Mouse (Mus musculus) intestine, embryonic 14.5 days (tissue): ENCODE measurements around the gene Pnpla1. TPM values are rescaled to one million over a fixed set of nuclear protein-coding genes. Genes with fewer than 3 reads are reported as not detected.

Source experiments
- ATAC-seq: fragments of 200-750 bp; cut with Nextera tagmentation; replicated peaks from 2 replicates; pipeline ENCODE4 v1.8.0; 2017; ENCODE audit warnings: low read depth, moderate number of reproducible peaks, moderate TSS enrichment, moderate library complexity; ENCODE audit not compliant: low FRiP score, low TSS enrichment
- DNase-seq: peaks from one replicate; pipeline ENCODE4 v3.0.0-alpha.2; 2018; ENCODE audit warnings: low spot score
- H3K27ac ChIP-seq: fragments of 300-500 bp; sonication (generic); 2 replicates; pipeline ENCODE4 v1.5.1; 2014; ENCODE audit warnings: low read depth, mild to moderate bottlenecking, control low read depth
- H3K27me3 ChIP-seq: fragments of 300-500 bp; sonication (generic); replicated peaks from 2 replicates; pipeline ENCODE4 v1.6.1; 2014; ENCODE audit warnings: low read length, control low read depth; ENCODE audit not compliant: control insufficient read depth, insufficient read depth
- H3K36me3 ChIP-seq: fragments of 300-500 bp; sonication (generic); 2 replicates; pipeline ENCODE4 v1.6.1; 2014; ENCODE audit warnings: low read length, control low read depth; ENCODE audit not compliant: control insufficient read depth, insufficient read depth
- H3K4me1 ChIP-seq: fragments of 300-500 bp; sonication (generic); replicated peaks from 2 replicates; pipeline ENCODE4 v1.6.1; 2014; ENCODE audit warnings: low read length, control low read depth, mixed read lengths; ENCODE audit not compliant: control insufficient read depth, insufficient read depth
- H3K4me2 ChIP-seq: fragments of 300-500 bp; sonication (generic); 2 replicates; pipeline ENCODE4 v1.6.1; 2014; ENCODE audit warnings: low read length
- H3K4me3 ChIP-seq: fragments of 300-500 bp; sonication (generic); 2 replicates; pipeline ENCODE4 v1.5.1; 2014; ENCODE audit warnings: low read depth, low read length, control low read depth, mixed read lengths
- H3K9ac ChIP-seq: fragments of 300-500 bp; sonication (generic); 2 replicates; pipeline ENCODE4 v1.6.1; 2014; ENCODE audit warnings: mild to moderate bottlenecking, low read length
- H3K9me3 ChIP-seq: fragments of 300-500 bp; sonication (generic); 2 replicates; pipeline ENCODE4 v1.6.1; 2016; ENCODE audit warnings: low read length, control low read depth; ENCODE audit not compliant: control insufficient read depth
- WGBS: fragments of 180-500 bp; shearing (Covaris S2); extraction: QIAGEN DNeasy Blood & Tissue Kit; methylation state at CpG from one replicate; pipeline ENCODE4 v1.1.7; 2014; 5-methylcytosine and 5-hydroxymethylcytosine counted together
- polyA plus RNA-seq: library from polyadenylated mRNA; unstranded; fragments of >200 nt; fragmentation: Nextera tagmentation; extraction: Ambion mirVana; gene quantifications from 2 replicates; pipeline ENCODE4 v1.2.1, GENCODE M21; 2014

Gene Pnpla1
- polyA plus RNA-seq, 1 experiment from 2014 or later: 0.76 TPM

DNA sequence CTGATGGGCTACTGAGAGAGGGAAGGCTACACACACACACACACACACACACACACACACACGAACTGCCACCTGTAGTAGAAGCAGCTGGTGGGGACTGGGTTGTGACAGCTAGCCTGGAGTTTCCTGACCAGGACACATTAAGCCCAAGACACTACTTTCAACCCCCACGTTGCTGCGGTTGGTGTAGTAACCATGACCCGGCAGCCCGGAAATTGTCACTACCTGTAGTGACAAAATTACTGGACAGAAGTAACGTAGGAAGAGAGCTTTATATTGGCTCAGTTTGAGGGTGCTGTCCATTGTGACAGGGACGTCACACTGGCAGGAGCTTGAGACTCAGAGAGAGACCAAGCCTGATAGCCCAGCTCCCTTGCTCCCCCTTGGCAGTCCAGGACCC, 14.1 kb downstream of the Pnpla1 start:
- no peaks in the 10 kb centered on the region for H3K36me3 ChIP-seq
- H3K4me1 ChIP-seq: peaks cover 5% of the 10 kb centered on the region; the same call in 1 of the 2 replicates
- 87% methylated on average over 7 of the region's 7 CpGs for WGBS
- H3K4me2 ChIP-seq: no peak overlapping the region
- no peak overlapping the region for H3K4me3 ChIP-seq
- H3K9me3 ChIP-seq: no peaks in the 10 kb centered on the region
- DNase-seq (no peak), ATAC-seq (no peak)
- H3K27me3 ChIP-seq: no peaks in the 10 kb centered on the region
- no peak overlapping the region for H3K27ac ChIP-seq
- H3K9ac ChIP-seq: no peak overlapping the region

DNA sequence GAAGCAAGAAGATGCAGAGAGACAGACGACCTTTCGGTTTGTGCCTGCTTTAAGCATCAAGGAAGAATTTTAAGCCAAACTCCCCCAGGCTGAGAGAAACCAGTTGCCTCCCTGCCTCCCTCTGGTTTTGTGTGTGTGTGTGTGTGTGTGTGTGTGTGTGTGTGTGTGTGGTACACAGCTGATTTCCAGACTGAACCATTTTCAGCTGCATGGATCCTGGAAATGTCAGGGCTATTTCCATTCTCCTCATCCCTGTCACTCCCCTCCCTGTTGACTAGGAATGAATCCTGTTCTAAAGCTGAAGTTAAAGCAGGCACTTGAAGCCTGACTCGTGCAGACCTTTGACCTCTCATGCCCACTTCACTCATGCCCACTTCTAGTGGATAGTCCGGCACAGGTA, 16.0 kb downstream of the Pnpla1 start:
- H3K27ac ChIP-seq: no peak overlapping the region
- peaks cover 5% of the 10 kb centered on the region; the same call in 1 of the 2 replicates for H3K4me1 ChIP-seq
- WGBS: 79% methylated on average over 4 of the region's 4 CpGs

DNA sequence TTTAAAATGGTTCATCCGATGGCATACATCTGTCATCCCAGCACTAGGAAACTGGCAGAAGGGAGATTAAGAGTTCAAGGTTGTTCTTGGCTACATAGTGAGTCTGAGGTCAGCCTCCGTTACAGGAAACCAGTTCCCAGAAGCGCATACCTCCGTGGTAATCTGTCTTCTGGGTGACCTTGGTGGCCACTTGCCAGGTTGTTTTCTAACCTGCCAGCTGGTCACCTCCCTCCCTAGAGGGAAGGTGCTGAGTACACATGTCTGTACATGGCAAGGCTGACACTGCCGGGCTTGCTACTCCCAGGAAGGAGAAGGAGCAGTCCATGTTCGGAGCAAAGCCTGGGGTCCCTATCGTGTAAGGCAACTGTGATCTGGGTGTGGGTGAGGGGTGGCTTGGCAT, 16.6 kb downstream of the Pnpla1 start:
- H3K4me1 ChIP-seq: peaks cover 5% of the 10 kb centered on the region; the same call in 1 of the 2 replicates
- no peak overlapping the region for H3K4me2 ChIP-seq
- no peaks in the 10 kb centered on the region for H3K9me3 ChIP-seq
- no peak overlapping the region for H3K4me3 ChIP-seq
- ATAC-seq (no peak), DNase-seq (no peak)
- no peaks in the 10 kb centered on the region for H3K36me3 ChIP-seq
- no peaks in the 10 kb centered on the region for H3K27me3 ChIP-seq
- H3K9ac ChIP-seq: no peak overlapping the region
- H3K27ac ChIP-seq: no peak overlapping the region
- 65% methylated on average over 7 of the region's 7 CpGs for WGBS

More for the DNA sequence above, 16.0 kb downstream of the Pnpla1 start:
- Histone ChIP-seq H3K9ac (no peak overlapping the region), H3K27me3 (no peaks in the 10 kb centered on the region), H3K4me2 (no peak overlapping the region), H3K4me3 (no peak overlapping the region), H3K36me3 (no peaks in the 10 kb centered on the region), H3K9me3 (no peaks in the 10 kb centered on the region)
- DNase-seq: no peak
- no peak for ATAC-seq

DNA sequence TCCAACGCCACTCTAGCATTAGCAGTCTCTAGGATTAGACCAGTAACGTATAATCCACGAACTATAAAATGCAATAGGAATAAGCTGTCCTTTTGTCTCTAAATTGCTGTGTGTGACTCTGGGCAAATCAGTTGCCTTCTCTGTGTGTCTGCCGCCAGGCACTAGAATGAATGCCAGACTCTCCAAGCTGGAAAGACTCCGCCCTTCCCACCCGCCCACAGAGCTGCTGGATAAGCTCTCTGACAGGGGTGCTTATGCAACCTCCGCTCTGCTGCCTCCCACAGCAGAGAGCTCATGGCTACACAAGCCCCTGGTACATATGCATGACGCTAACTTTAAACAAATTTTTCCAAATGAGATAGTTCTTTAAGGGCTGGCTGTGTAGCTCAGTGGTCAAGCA, 17.1 kb downstream of the Pnpla1 start:
- 0 out of 2 replicates have a peak, but pooled peaks cover 5% of the 10 kb centered on the region for H3K4me1 ChIP-seq
- no peak overlapping the region for H3K27ac ChIP-seq
- H3K36me3 ChIP-seq: no peaks in the 10 kb centered on the region
- ATAC-seq (no peak), DNase-seq (peak; percentile 69)
- no peak overlapping the region for H3K9ac ChIP-seq
- WGBS: 38% methylated on average over 8 of the region's 8 CpGs
- H3K27me3 ChIP-seq: no peaks in the 10 kb centered on the region
- no peaks in the 10 kb centered on the region for H3K9me3 ChIP-seq
- H3K4me2 ChIP-seq: no peak overlapping the region
- H3K4me3 ChIP-seq: no peak overlapping the region

DNA sequence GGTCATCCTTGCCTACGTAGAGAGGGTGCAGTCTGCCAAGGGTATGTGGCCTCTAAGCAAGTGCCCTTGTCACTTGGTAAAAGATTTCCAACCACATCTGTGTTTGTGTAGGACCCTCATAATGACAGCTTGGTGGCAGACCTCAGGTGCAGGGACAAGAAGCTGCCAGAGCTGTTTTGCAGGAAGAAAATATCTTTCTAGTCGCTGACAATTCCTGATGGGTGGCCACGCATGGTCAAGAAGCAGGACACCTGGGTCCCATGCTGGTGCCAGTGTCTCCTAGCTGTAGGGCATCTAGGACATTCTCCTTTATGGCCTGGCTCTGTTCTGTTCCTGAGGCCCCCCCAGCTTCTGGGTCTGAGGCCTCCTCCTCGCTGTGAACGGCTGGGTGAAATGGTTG, 18.1 kb downstream of the Pnpla1 start:
- H3K9ac ChIP-seq: no peak overlapping the region
- WGBS: 71% methylated on average over 5 of the region's 5 CpGs

DNA sequence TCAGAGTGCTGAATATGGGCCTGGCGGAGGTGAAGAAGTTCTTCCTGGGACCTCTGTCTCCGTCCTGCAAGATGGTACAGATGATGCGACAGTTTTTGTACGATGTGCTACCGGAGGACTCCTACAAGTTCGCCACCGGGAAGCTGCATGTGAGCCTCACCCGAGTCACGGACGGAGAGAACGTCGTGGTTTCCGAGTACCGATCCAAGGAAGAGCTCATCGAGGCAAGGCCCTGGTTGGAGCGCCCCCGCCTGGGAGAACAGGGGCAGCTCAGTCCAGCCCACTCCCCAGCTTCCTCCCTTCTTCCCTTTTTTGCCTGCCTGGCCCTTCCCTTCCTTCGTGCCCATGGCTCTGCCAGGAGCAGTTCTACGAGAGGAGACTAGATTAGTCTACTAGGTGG, 18.6 kb downstream of the Pnpla1 start:
- peak overlapping the region; percentile 30 for H3K4me2 ChIP-seq
- ATAC-seq: 0 out of 2 replicates have a peak, but pooled peaks have one; percentile 10
- no peak for DNase-seq
- no peak overlapping the region for H3K9ac ChIP-seq
- H3K9me3 ChIP-seq: no peaks in the 10 kb centered on the region
- no peaks in the 10 kb centered on the region for H3K27me3 ChIP-seq
- 23% methylated on average over 19 of the region's 19 CpGs for WGBS
- no peaks in the 10 kb centered on the region for H3K36me3 ChIP-seq
- no peak overlapping the region for H3K4me3 ChIP-seq
- no peak overlapping the region for H3K27ac ChIP-seq
- H3K4me1 ChIP-seq: 0 out of 2 replicates have a peak, but pooled peaks cover 5% of the 10 kb centered on the region

More for the DNA sequence above, 18.1 kb downstream of the Pnpla1 start:
- Histone ChIP-seq H3K4me2 (no peak overlapping the region), H3K4me3 (no peak overlapping the region), H3K36me3 (no peaks in the 10 kb centered on the region), H3K4me1 (0 out of 2 replicates have a peak, but pooled peaks cover 5% of the 10 kb centered on the region), H3K27ac (no peak overlapping the region), H3K9me3 (no peaks in the 10 kb centered on the region), H3K27me3 (no peaks in the 10 kb centered on the region)
- ATAC-seq (no peak), DNase-seq (no peak)

DNA sequence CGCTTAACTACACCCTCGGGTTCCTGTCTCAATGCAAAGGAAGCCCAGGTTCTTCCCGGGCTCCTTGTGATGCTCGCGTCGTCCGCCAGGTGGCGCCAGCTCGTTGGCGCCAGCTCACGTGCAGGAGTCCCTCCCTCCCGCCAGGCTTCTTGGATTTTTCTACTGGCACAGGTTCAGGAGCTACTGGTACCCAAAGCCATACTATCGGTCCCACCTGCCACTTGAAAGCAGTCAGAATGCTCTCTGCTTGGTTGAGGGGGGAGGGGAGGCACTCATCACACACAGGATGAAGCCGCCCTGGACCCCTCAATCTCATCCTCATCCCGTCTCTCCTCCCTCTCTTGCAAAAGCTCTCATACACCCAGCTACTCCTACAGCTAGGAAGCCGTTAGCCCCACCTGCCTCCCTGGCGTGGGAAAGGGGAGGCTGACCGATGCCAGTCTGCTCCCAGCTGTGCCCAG, 21.8 kb downstream of the Pnpla1 start:
- 0 out of 2 replicates have a peak overlapping the region, but pooled peaks have one; percentile 16 for H3K4me2 ChIP-seq

DNA sequence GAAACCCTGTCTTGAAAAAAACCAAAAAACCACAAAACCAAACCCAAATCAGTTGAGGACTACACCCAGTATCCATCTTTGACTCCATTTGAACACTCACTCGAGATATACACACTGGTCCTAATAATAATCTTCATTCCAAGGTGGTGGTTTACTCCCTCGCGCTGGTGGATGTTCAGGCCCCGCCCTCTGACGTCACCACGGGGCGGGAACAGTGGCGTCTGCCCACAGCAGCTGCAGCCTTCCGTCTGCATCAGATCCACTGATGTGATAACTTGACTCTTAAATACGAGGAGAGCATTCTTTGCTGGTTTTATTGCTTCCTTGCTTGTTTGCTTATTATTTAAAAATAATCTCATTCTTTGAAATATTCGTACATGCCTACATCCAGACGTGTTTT, 24.1 kb downstream of the Pnpla1 start:
- H3K27ac ChIP-seq: no peak overlapping the region
- H3K36me3 ChIP-seq: no peaks in the 10 kb centered on the region
- H3K9ac ChIP-seq: no peak overlapping the region
- no peaks in the 10 kb centered on the region for H3K27me3 ChIP-seq
- no peak; the same call in 1 of the 2 replicates for ATAC-seq
- H3K4me1 ChIP-seq: peaks cover 9% of the 10 kb centered on the region
- H3K9me3 ChIP-seq: no peaks in the 10 kb centered on the region
- H3K4me2 ChIP-seq: peak overlapping the region; percentile 22; the same call in 1 of the 2 replicates
- DNase-seq: peak; percentile 77
- 3% methylated on average over 12 of the region's 12 CpGs for WGBS
- no peak overlapping the region for H3K4me3 ChIP-seq

More for the DNA sequence above, 21.8 kb downstream of the Pnpla1 start:
- Histone ChIP-seq H3K36me3 (no peaks in the 10 kb centered on the region), H3K27ac (no peak overlapping the region), H3K9me3 (no peaks in the 10 kb centered on the region), H3K9ac (no peak overlapping the region), H3K4me1 (peaks cover 14% of the 10 kb centered on the region), H3K4me3 (no peak overlapping the region), H3K27me3 (no peaks in the 10 kb centered on the region)
- ATAC-seq (peak; percentile 14; the same call in 1 of the 2 replicates), DNase-seq (peak; percentile 95)
- WGBS: 8% methylated on average over 18 of the region's 18 CpGs

DNA sequence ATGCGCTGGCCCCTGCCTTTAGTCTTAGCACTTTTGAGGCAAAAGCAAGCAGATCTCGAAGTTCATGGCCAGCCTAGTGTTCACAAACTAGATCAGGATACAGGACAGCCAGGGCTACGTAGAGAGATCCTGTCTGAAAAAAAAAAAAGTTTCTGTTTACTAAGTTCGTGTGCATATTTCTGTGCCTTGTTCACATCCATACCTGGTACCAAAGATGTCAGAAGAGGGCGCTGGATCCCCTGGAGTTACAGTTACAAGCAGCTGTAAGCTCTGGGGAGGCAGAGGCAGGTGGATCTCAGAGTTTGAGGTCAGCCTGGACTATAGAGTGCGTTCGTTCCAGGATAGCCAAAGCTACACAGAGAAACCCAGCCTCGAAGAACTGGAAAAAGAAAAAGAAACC, 24.6 kb downstream of the Pnpla1 start:
- Histone ChIP-seq H3K27me3 (no peaks in the 10 kb centered on the region), H3K4me2 (peak overlapping the region; percentile 22; the same call in 1 of the 2 replicates), H3K4me3 (no peak overlapping the region), H3K27ac (no peak overlapping the region), H3K9me3 (no peaks in the 10 kb centered on the region), H3K9ac (no peak overlapping the region), H3K4me1 (peaks cover 9% of the 10 kb centered on the region), H3K36me3 (no peaks in the 10 kb centered on the region)
- no peak for ATAC-seq
- WGBS: 49% methylated on average over 8 of the region's 8 CpGs
- no peak for DNase-seq
